8 mouse cellular contexts compared by ENCODE assay signal in genomic region chr6:5589635-5590034, GRCm38 (mm10).
A peak's percentile ranks its signal among the peaks of the same experiment; 100 is the strongest.
DNase-seq lines count a peak whose midpoint lies in the region; ATAC-seq and TF ChIP-seq lines count a peak whose summit lies in the region.

No protein-coding gene starts in this region.

- in situ Hi-C loops in ES-E14 (cut with MboI; ENCODE audit: low sequenced_read_pairs in 2 of 2, unreplicated experiment in 2 of 2): loop anchor here (5.0 to 25.0 kb wide), 3 partner anchors 175 to 927 kb away; no protein-coding TSS in a partner anchor

- 0 out of 2 replicates have a peak, but pooled peaks have one; percentile 35 for TF ChIP-seq CTCF in bone marrow macrophage, adult 2 months (IDR thresholded peaks at IDR 0.05; ENCODE audit: low read depth, low read length)
- TF ChIP-seq CTCF in lung, embryonic 14.5 days (IDR thresholded peaks at IDR 0.05; ENCODE audit: low read depth): peak; percentile 94

- intact Hi-C loops in heart, postnatal 36 days (cut with DNase I): loop anchor here (1.0 to 2.0 kb wide), 2 partner anchors 79 to 178 kb away; no protein-coding TSS in a partner anchor

- H3K9ac ChIP-seq in ES-E14 (ENCODE audit: insufficient read depth, low read depth, low read length, poor library complexity, severe bottlenecking): no peak overlapping the region
- H3K9ac ChIP-seq in forebrain, embryonic 11.5 days (ENCODE audit: low read length): no peak overlapping the region
- no peak overlapping the region for H3K9ac ChIP-seq in lung, embryonic 14.5 days

- peak; percentile 78 for DNase-seq in ES-E14 (ENCODE audit: low read depth, low spot score)
- DNase-seq in forebrain, embryonic 11.5 days (ENCODE audit: low spot score): peak; percentile 77
- peak; percentile 67 to 68 for DNase-seq in heart, postnatal 36 days
- DNase-seq in layer of hippocampus, adult 11-12 months (ENCODE audit: low spot score): peak; percentile 38
- peak; percentile 92 for DNase-seq in lung, embryonic 14.5 days
- DNase-seq in retina, adult 2 months (ENCODE audit: low read depth, low spot score): peak; percentile 45
- peak; percentile 32 for DNase-seq in urinary bladder, adult 2 months (ENCODE audit: low spot score)

- 11% methylated on average over 10 of the region's 10 CpGs for WGBS in forebrain, embryonic 11.5 days
- WGBS in lung, embryonic 14.5 days: 5% methylated on average over 10 of the region's 10 CpGs

- ATAC-seq in forebrain, embryonic 11.5 days (replicated peaks; ENCODE audit: low FRiP score): peak; percentile 70
- peak; percentile 56; the same call in 1 of the 2 replicates for ATAC-seq in lung, embryonic 14.5 days (ENCODE audit: insufficient read depth)

- no peak for TF ChIP-seq POLR2A in bone marrow macrophage, adult 2 months (IDR thresholded peaks at IDR 0.05; ENCODE audit: borderline replicate concordance, low read depth, low read length)

- H3K36me3 ChIP-seq in ES-E14 (ENCODE audit: control insufficient read depth, insufficient read depth, low read length, poor library complexity, severe bottlenecking): no peaks in the 10 kb centered on the region
- H3K36me3 ChIP-seq in forebrain, embryonic 11.5 days (ENCODE audit: control insufficient read depth, insufficient read depth, low read length): no peaks in the 10 kb centered on the region
- H3K36me3 ChIP-seq in lung, embryonic 14.5 days (ENCODE audit: insufficient read depth): no peaks in the 10 kb centered on the region

- H3K4me1 ChIP-seq in ES-E14 (ENCODE audit: control insufficient read depth in 2 of 2, insufficient read depth in 2 of 2, low read length in 2 of 2, poor library complexity in 1 of 2): no peaks in the 10 kb centered on the region
- H3K4me1 ChIP-seq in bone marrow macrophage, adult 2 months (ENCODE audit: control insufficient read depth, insufficient read depth, low read length): no peaks in the 10 kb centered on the region
- no peaks in the 10 kb centered on the region for H3K4me1 ChIP-seq in forebrain, embryonic 11.5 days (replicated peaks; ENCODE audit: control insufficient read depth, insufficient read depth, low read length)
- H3K4me1 ChIP-seq in lung, embryonic 14.5 days (ENCODE audit: insufficient read depth): no peaks in the 10 kb centered on the region

- no peaks in the 10 kb centered on the region for H3K27me3 ChIP-seq in forebrain, embryonic 11.5 days (ENCODE audit: control insufficient read depth, insufficient read depth, low read length)
- H3K27me3 ChIP-seq in lung, embryonic 14.5 days (ENCODE audit: insufficient read depth, low read length): no peaks in the 10 kb centered on the region

- no peak overlapping the region for H3K27ac ChIP-seq in ES-E14 (ENCODE audit: insufficient read depth, low read depth, low read length, poor library complexity, severe bottlenecking)
- no peak overlapping the region for H3K27ac ChIP-seq in bone marrow macrophage, adult 2 months (ENCODE audit: insufficient read depth, low read depth, low read length)
- H3K27ac ChIP-seq in forebrain, embryonic 11.5 days (ENCODE audit: low read depth, low read length): no peak overlapping the region
- no peak overlapping the region for H3K27ac ChIP-seq in lung, embryonic 14.5 days (ENCODE audit: low read depth)

- no peak overlapping the region for H3K4me2 ChIP-seq in forebrain, embryonic 11.5 days (ENCODE audit: low read depth, low read length, severe bottlenecking)
- H3K4me2 ChIP-seq in lung, embryonic 14.5 days: no peak overlapping the region

- no peak overlapping the region for H3K4me3 ChIP-seq in ES-E14 (ENCODE audit: insufficient read depth in 1 of 2, low read depth in 1 of 2, low read length in 2 of 2, poor library complexity in 1 of 2, severe bottlenecking in 1 of 2)
- no peak overlapping the region for H3K4me3 ChIP-seq in bone marrow macrophage, adult 2 months (ENCODE audit: insufficient read depth, low read length)
- H3K4me3 ChIP-seq in forebrain, embryonic 11.5 days (ENCODE audit: low read depth, low read length): no peak overlapping the region
- H3K4me3 ChIP-seq in lung, embryonic 14.5 days (ENCODE audit: low read depth, low read length): no peak overlapping the region

- no peaks in the 10 kb centered on the region for H3K9me3 ChIP-seq in ES-E14 (ENCODE audit: control insufficient read depth, insufficient read depth, low read depth, low read length)
- H3K9me3 ChIP-seq in forebrain, embryonic 11.5 days (ENCODE audit: control insufficient read depth, low read length): no peaks in the 10 kb centered on the region
- no peaks in the 10 kb centered on the region for H3K9me3 ChIP-seq in lung, embryonic 14.5 days (ENCODE audit: low read depth, low read length)

TF ChIP-seq in ES-E14, 5 proteins besides CTCF, POLR2A, EP300 and RAD21:
- TF ChIP-seq ZC3H11A (IDR thresholded peaks at IDR 0.05; ENCODE audit: borderline replicate concordance, low read depth, low read length) (peak; percentile 99), ZNF384 (IDR thresholded peaks at IDR 0.05; ENCODE audit: low read depth, low read length) (no peak)

Comparison
In these comparisons a context has a peak if more than half of its experiments do, and no peak if none do; other contexts are left out.
1. DNase-seq: peak in every context shown above with its lines; median percentile 92 in lung, embryonic 14.5 days; 78 in ES-E14; 77 in forebrain, embryonic 11.5 days; 68 in heart, postnatal 36 days; 45 in retina, adult 2 months; 38 in layer of hippocampus, adult 11-12 months; 32 in urinary bladder, adult 2 months.